In genomic region chr11:83495571-83495970, GRCm38 (mm10) we compare ENCODE assay signal across 22 mouse cellular contexts. TPM values are rescaled to one million over a fixed set of nuclear protein-coding genes. Genes with fewer than 3 reads are reported as not detected.
"Had no signal": no experiment of that assay in that cellular context is flagged by ENCODE, and none has a peak within 500 bp of the region (broad histone marks: within the 10 kb centered on the region; RNA-seq: fewer than 3 reads in every experiment).

No protein-coding gene starts in this region.

- H3K9me3 ChIP-seq: limb, embryonic 12.5 days; liver, embryonic 13.5 days; lung, embryonic 15.5 days; midbrain, embryonic 12.5 days; neural tube, embryonic 15.5 days had no signal

- DNase-seq: kidney, adult 9 months; kidney, postnatal 4 days; liver; liver, embryonic 13.5 days; liver, postnatal 0 days; lung, postnatal 14 days; right cerebral cortex, adult 18-20 months; right cerebral cortex, postnatal 25 days had no signal

- H3K27me3 ChIP-seq: limb, embryonic 12.5 days; liver, embryonic 13.5 days; lung, embryonic 15.5 days; midbrain, embryonic 12.5 days; neural tube, embryonic 15.5 days had no signal

- H3K4me3 ChIP-seq: layer of hippocampus, adult 2 months; limb, embryonic 12.5 days; liver, embryonic 13.5 days; lung, embryonic 15.5 days; midbrain, embryonic 12.5 days; neural tube, embryonic 15.5 days had no signal

- H3K4me1 ChIP-seq: limb, embryonic 12.5 days; liver, embryonic 13.5 days; lung, embryonic 15.5 days; neural tube, embryonic 15.5 days had no signal

- H3K9ac ChIP-seq: limb, embryonic 12.5 days; liver, embryonic 13.5 days; liver, postnatal 0 days; lung, embryonic 15.5 days; midbrain, embryonic 12.5 days; neural tube, embryonic 15.5 days had no signal

- H3K27ac ChIP-seq: kidney, postnatal 0 days; layer of hippocampus, adult 2 months; limb, embryonic 12.5 days; liver, embryonic 13.5 days; lung, embryonic 15.5 days; macrophage; midbrain, embryonic 12.5 days; neural tube, embryonic 15.5 days; stomach, postnatal 0 days had no signal

RNA-seq across cellular contexts. Expression of gene Heatr9, which starts 26.4 kb away (rescaled TPM):
- total RNA-seq: layer of hippocampus, adult 2 months; layer of hippocampus, postnatal 10 days; left cerebral cortex, postnatal 36 days; megakaryocyte-erythroid progenitor cell, adult 5-6 weeks; midbrain, postnatal 0 days had no signal
- polyA plus RNA-seq: kidney, postnatal 0 days; limb, embryonic 12.5 days; liver, embryonic 13.5 days; liver, postnatal 0 days; lung, embryonic 15.5 days; macrophage; midbrain, embryonic 12.5 days; midbrain, postnatal 0 days; neural tube, embryonic 11.5 days; neural tube, embryonic 15.5 days; small intestine, adult 2 months; stomach, postnatal 0 days had no signal

RNA-seq across cellular contexts. Expression of gene Ccl5, which starts 34.7 kb away (rescaled TPM):
- total RNA-seq: layer of hippocampus, adult 2 months; layer of hippocampus, postnatal 10 days; left cerebral cortex, postnatal 36 days; midbrain, postnatal 0 days had no signal
- polyA plus RNA-seq: limb, embryonic 12.5 days; midbrain, embryonic 12.5 days; midbrain, postnatal 0 days; neural tube, embryonic 11.5 days; neural tube, embryonic 15.5 days had no signal

RNA-seq across cellular contexts. Expression of gene 1700020L24Rik, which starts 58.1 kb away (rescaled TPM):
- total RNA-seq: layer of hippocampus, adult 2 months; layer of hippocampus, postnatal 10 days; megakaryocyte-erythroid progenitor cell, adult 5-6 weeks; midbrain, postnatal 0 days had no signal
- polyA plus RNA-seq: macrophage had no signal
